Mouse (Mus musculus) hindbrain, embryonic 16.5 days (tissue): ENCODE data around the gene Sos1. TPM values are rescaled to one million over a fixed set of nuclear protein-coding genes. Genes with fewer than 3 reads are reported as not detected.

Experiments
- ATAC-seq: fragments of 200-750 bp; cut with Nextera tagmentation; 2 replicates; pipeline ENCODE4 v1.8.0; 2017; ENCODE audit warnings: moderate TSS enrichment, moderate library complexity
- H3K27ac ChIP-seq: fragments of 300-500 bp; sonication (generic); 2 replicates; pipeline ENCODE4 v1.5.1; 2014; ENCODE audit warnings: low read depth, mild to moderate bottlenecking, control low read depth, low read length, moderate library complexity
- H3K27me3 ChIP-seq: fragments of 300-500 bp; sonication (generic); replicated peaks from 2 replicates; pipeline ENCODE4 v1.6.1; 2014; ENCODE audit warnings: low read length; ENCODE audit not compliant: control insufficient read depth, insufficient read depth
- H3K36me3 ChIP-seq: fragments of 300-500 bp; sonication (generic); 2 replicates; pipeline ENCODE4 v1.6.1; 2014; ENCODE audit warnings: mild to moderate bottlenecking, low read length, moderate library complexity, mixed read lengths; ENCODE audit not compliant: control insufficient read depth, insufficient read depth
- H3K4me1 ChIP-seq: fragments of 300-500 bp; sonication (generic); 2 replicates; pipeline ENCODE4 v1.6.1; 2014; ENCODE audit warnings: low read depth, low read length; ENCODE audit not compliant: control insufficient read depth, insufficient read depth
- H3K4me2 ChIP-seq: fragments of 300-500 bp; sonication (generic); 2 replicates; pipeline ENCODE4 v1.6.1; 2014; ENCODE audit warnings: mild to moderate bottlenecking, low read length, control low read depth, moderate library complexity
- H3K4me3 ChIP-seq: fragments of 300-500 bp; sonication (generic); 2 replicates; pipeline ENCODE4 v1.5.1; 2014; ENCODE audit warnings: mild to moderate bottlenecking, low read length, control low read depth, moderate library complexity
- H3K9ac ChIP-seq: fragments of 300-500 bp; sonication (generic); 2 replicates; pipeline ENCODE4 v1.6.1; 2014; ENCODE audit warnings: low read depth, mild to moderate bottlenecking, control low read depth, low read length, moderate library complexity
- H3K9me3 ChIP-seq: fragments of 300-500 bp; sonication (generic); 2 replicates; pipeline ENCODE4 v1.6.1; 2014; ENCODE audit warnings: mild to moderate bottlenecking, low read length, moderate library complexity; ENCODE audit not compliant: control insufficient read depth
- WGBS: fragments of 180-500 bp; shearing (Covaris S2); extraction: QIAGEN DNeasy Blood & Tissue Kit; methylation state at CpG from one replicate; pipeline ENCODE4 v1.1.7; 2014; 5-methylcytosine and 5-hydroxymethylcytosine counted together
- polyA plus RNA-seq: library from polyadenylated mRNA; unstranded; fragments of >200 nt; fragmentation: Nextera tagmentation; extraction: Ambion mirVana; gene quantifications from 2 replicates; pipeline ENCODE4 v1.2.1, GENCODE M21; 2015

The Sos1 gene
- polyA plus RNA-seq, 1 experiment from 2014 or later, result 6.1 TPM

DNA sequence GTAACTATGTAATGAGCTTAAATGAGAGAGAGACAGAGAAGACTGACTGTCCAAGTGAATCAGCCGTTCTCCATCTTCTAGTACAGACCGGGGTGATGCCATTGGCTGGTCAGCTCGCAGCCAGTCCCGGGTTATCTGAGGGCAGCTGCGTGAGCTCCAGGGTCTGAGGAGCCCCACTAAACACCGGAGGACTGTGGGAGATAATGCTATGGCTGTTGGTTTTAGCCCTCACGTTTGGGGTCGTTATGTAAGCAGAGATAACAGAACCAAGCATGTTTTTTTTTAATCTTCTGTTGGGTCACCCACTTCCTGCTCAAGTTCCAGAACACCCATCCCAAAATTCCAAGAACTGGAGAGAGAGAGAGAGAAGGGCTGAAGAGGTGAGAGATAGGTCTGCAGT lies 33.5 kb upstream of the Sos1 start:
- H3K9ac ChIP-seq, result no peak overlapping the region
- H3K36me3 ChIP-seq, result no peaks in the 10 kb centered on the region
- no peaks in the 10 kb centered on the region for H3K4me1 ChIP-seq
- no peaks in the 10 kb centered on the region for H3K27me3 ChIP-seq
- H3K4me2 ChIP-seq, result no peak overlapping the region
- no peak for ATAC-seq
- no peak overlapping the region for H3K27ac ChIP-seq
- no peak overlapping the region for H3K4me3 ChIP-seq
- 86% methylated on average over 8 of the region's 8 CpGs for WGBS
- H3K9me3 ChIP-seq, result no peaks in the 10 kb centered on the region

- no peak overlapping the region for H3K4me3 ChIP-seq
- 90% methylated on average over 3 of the region's 3 CpGs for WGBS
- no peak for ATAC-seq
- H3K9ac ChIP-seq, result no peak overlapping the region
- no peaks in the 10 kb centered on the region for H3K9me3 ChIP-seq
- H3K36me3 ChIP-seq, result no peaks in the 10 kb centered on the region
- no peak overlapping the region for H3K27ac ChIP-seq
- no peaks in the 10 kb centered on the region for H3K4me1 ChIP-seq
- no peaks in the 10 kb centered on the region for H3K27me3 ChIP-seq
- H3K4me2 ChIP-seq, result no peak overlapping the region
Observed at GRCm38 (mm10) chr17:80510459-80510855, 30.2 kb upstream of the Sos1 start.

GRCm38 (mm10) chr17:80509494-80510458 lies 29.5 kb upstream of the Sos1 start:
- ATAC-seq, result no peak
- H3K27ac ChIP-seq, result no peak overlapping the region
- no peak overlapping the region for H3K4me2 ChIP-seq
- H3K9me3 ChIP-seq, result no peaks in the 10 kb centered on the region
- WGBS, result 60% methylated on average over 4 of the region's 4 CpGs
- no peaks in the 10 kb centered on the region for H3K36me3 ChIP-seq
- H3K9ac ChIP-seq, result no peak overlapping the region
- no peak overlapping the region for H3K4me3 ChIP-seq
- H3K27me3 ChIP-seq, result no peaks in the 10 kb centered on the region
- no peaks in the 10 kb centered on the region for H3K4me1 ChIP-seq

- Histone ChIP-seq H3K4me3 (no peak overlapping the region), H3K9ac (no peak overlapping the region), H3K27ac (no peak overlapping the region), H3K4me2 (no peak overlapping the region), H3K36me3 (no peaks in the 10 kb centered on the region), H3K4me1 (no peaks in the 10 kb centered on the region), H3K9me3 (no peaks in the 10 kb centered on the region), H3K27me3 (no peaks in the 10 kb centered on the region)
- 89% methylated on average over 6 of the region's 6 CpGs for WGBS
- no peak for ATAC-seq
Observed at GRCm38 (mm10) chr17:80505766-80506165, 25.5 kb upstream of the Sos1 start.

- Histone ChIP-seq H3K4me2 (no peak overlapping the region), H3K9me3 (no peaks in the 10 kb centered on the region), H3K36me3 (no peaks in the 10 kb centered on the region), H3K9ac (no peak overlapping the region), H3K4me3 (no peak overlapping the region), H3K27ac (no peak overlapping the region), H3K4me1 (no peaks in the 10 kb centered on the region), H3K27me3 (no peaks in the 10 kb centered on the region)
- WGBS, result 81% methylated on average over 4 of the region's 4 CpGs
- ATAC-seq, result no peak
Observed at GRCm38 (mm10) chr17:80505342-80505741, 25.1 kb upstream of the Sos1 start.

GRCm38 (mm10) chr17:80501805-80502172 lies 21.5 kb upstream of the Sos1 start:
- no peaks in the 10 kb centered on the region for H3K27me3 ChIP-seq
- no peaks in the 10 kb centered on the region for H3K9me3 ChIP-seq
- H3K27ac ChIP-seq, result no peak overlapping the region
- no peaks in the 10 kb centered on the region for H3K36me3 ChIP-seq
- WGBS, result 74% methylated on average over 2 of the region's 2 CpGs
- H3K9ac ChIP-seq, result no peak overlapping the region
- no peak overlapping the region for H3K4me2 ChIP-seq
- no peak overlapping the region for H3K4me3 ChIP-seq
- H3K4me1 ChIP-seq, result no peaks in the 10 kb centered on the region
- no peak for ATAC-seq

DNA sequence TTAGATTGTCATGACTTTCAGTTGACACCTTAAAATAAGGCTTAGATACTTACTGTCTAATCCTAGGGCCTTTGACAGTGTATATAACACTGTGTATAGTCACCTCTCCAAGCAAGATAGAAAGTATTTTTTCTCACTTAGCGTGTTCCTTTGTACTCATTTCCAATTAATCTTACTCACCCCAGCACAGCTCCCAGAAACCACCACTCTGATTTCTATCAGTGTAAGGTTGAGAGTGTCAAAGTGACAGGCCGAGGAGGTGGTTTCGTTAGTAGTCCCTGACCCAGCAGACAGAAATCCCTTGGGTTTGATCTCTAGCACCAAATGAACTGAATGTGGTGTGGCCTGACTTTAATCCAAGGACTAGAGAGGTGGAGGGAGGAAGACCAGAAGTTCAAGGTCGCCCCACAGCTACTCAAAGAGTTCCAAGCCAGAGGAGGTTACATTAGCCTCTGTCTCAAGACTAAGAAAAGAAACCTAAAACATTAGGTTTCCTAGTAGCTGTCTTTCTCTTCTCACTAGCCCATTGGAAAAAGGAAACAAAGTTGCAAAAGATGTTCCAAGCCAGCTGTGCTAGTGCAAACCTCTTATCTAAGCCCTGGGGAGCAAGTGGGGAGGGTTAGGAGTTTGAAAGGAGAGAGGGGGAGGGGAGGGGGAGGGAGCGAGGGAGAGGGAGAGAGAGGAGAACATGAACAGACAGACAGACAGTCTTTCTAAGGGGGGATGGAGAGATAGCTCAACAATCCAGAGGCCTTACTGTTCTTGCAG lies 21.0 kb upstream of the Sos1 start:
- no peaks in the 10 kb centered on the region for H3K27me3 ChIP-seq
- H3K36me3 ChIP-seq, result no peaks in the 10 kb centered on the region
- no peaks in the 10 kb centered on the region for H3K4me1 ChIP-seq
- no peak for ATAC-seq
- H3K4me3 ChIP-seq, result no peak overlapping the region
- no peaks in the 10 kb centered on the region for H3K9me3 ChIP-seq
- no peak overlapping the region for H3K27ac ChIP-seq
- H3K4me2 ChIP-seq, result no peak overlapping the region
- 73% methylated on average over 5 of the region's 5 CpGs for WGBS
- H3K9ac ChIP-seq, result no peak overlapping the region

GRCm38 (mm10) chr17:80500025-80500424 lies 19.8 kb upstream of the Sos1 start:
- H3K4me3 ChIP-seq, result no peak overlapping the region
- H3K4me1 ChIP-seq, result no peaks in the 10 kb centered on the region
- no peaks in the 10 kb centered on the region for H3K27me3 ChIP-seq
- no peak overlapping the region for H3K4me2 ChIP-seq
- no peak for ATAC-seq
- H3K36me3 ChIP-seq, result no peaks in the 10 kb centered on the region
- WGBS, result 86% methylated on average over 4 of the region's 4 CpGs
- no peak overlapping the region for H3K9ac ChIP-seq
- H3K27ac ChIP-seq, result no peak overlapping the region
- H3K9me3 ChIP-seq, result no peaks in the 10 kb centered on the region

DNA sequence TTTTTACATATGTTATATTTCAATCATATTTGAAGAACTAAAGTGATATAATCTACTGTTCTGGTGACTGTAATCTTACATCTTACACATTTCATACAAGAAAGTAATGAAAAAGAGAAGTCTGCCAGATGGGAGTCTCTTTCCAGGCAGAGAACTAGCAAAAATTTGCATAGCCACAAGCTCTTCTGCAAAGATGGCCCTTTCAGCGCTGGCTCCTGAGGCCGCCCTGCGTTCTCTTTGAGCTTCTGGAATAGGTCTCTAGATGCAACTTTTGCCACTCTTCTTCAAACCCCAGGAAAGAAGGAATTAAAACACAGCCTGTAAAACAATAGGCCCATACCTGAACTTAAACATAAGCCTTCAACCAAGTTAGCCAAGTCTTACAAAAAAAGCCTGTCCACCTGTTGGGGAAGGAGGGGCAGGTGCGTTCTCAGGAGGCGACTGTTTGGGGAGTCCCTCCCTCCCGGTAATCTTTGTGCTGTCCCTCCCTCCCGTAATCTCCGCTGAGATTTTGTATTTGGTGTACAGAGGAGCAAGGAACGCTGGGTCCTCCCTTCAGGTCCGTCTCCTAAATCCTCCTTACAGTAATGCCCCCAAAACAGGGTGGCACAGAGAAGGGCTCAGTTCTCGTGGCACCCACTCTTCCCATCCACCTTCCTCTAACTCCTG lies 18.5 kb upstream of the Sos1 start:
- Histone ChIP-seq H3K4me2 (no peak overlapping the region), H3K4me1 (no peaks in the 10 kb centered on the region), H3K36me3 (no peaks in the 10 kb centered on the region), H3K9me3 (no peaks in the 10 kb centered on the region), H3K27ac (no peak overlapping the region), H3K27me3 (no peaks in the 10 kb centered on the region), H3K9ac (no peak overlapping the region), H3K4me3 (no peak overlapping the region)
- ATAC-seq, result no peak
- WGBS, result 65% methylated on average over 11 of the region's 11 CpGs
